Mouse (Mus musculus) forebrain, postnatal 0 days (tissue): ENCODE measurements around the gene Tnfrsf19. TPM values are rescaled to one million over a fixed set of nuclear protein-coding genes. Genes with fewer than 3 reads are reported as not detected.

Source experiments
- ATAC-seq: fragments of 200-750 bp; cut with Nextera tagmentation; 2 replicates; pipeline ENCODE4 v1.8.0; 2017; ENCODE audit warnings: mild to moderate bottlenecking, moderate library complexity
- DNase-seq: peaks from one replicate; pipeline ENCODE4 v3.0.0-alpha.2; 2015
- H3K27ac ChIP-seq: fragments of 300-500 bp; sonication (generic); 2 replicates; pipeline ENCODE4 v1.5.1; 2014; ENCODE audit warnings: low read depth, mild to moderate bottlenecking, antibody characterized with exemption, low read length, moderate library complexity, mixed read lengths
- H3K27me3 ChIP-seq: fragments of 300-500 bp; sonication (generic); 2 replicates; pipeline ENCODE4 v1.6.1; 2014; ENCODE audit warnings: mild to moderate bottlenecking, low read length, mixed read lengths; ENCODE audit not compliant: insufficient read depth
- H3K36me3 ChIP-seq: fragments of 300-500 bp; sonication (generic); 2 replicates; pipeline ENCODE4 v1.6.1; 2014; ENCODE audit warnings: mild to moderate bottlenecking, moderate library complexity; ENCODE audit not compliant: insufficient read depth
- H3K4me1 ChIP-seq: fragments of 300-500 bp; sonication (generic); 2 replicates; pipeline ENCODE4 v1.6.1; 2014; ENCODE audit warnings: antibody characterized with exemption; ENCODE audit not compliant: insufficient read depth
- H3K4me2 ChIP-seq: fragments of 300-500 bp; sonication (generic); 2 replicates; pipeline ENCODE4 v1.6.1; 2014; ENCODE audit warnings: low read depth, mild to moderate bottlenecking, moderate library complexity
- H3K4me3 ChIP-seq: fragments of 300-500 bp; sonication (generic); 2 replicates; pipeline ENCODE4 v1.5.1; 2014; ENCODE audit warnings: low read depth, low read length, mixed read lengths
- H3K9ac ChIP-seq: fragments of 300-500 bp; sonication (generic); 2 replicates; pipeline ENCODE4 v1.6.1; 2014; ENCODE audit warnings: mild to moderate bottlenecking
- H3K9me3 ChIP-seq: fragments of 300-500 bp; sonication (generic); 2 replicates; pipeline ENCODE4 v1.6.1; 2016; ENCODE audit warnings: low read length
- CTCF ChIP-seq: sonication (generic); IDR thresholded peaks from 2 replicates; pipeline ENCODE4 v1.5.1; 2016; ENCODE audit warnings: antibody characterized with exemption, control low read depth, low read depth
- WGBS: fragments of 180-500 bp; shearing (Covaris S2); extraction: QIAGEN DNeasy Blood & Tissue Kit; methylation state at CpG from one replicate; pipeline ENCODE4 v1.1.7; 2014; 5-methylcytosine and 5-hydroxymethylcytosine counted together
- polyA plus RNA-seq: library from polyadenylated mRNA; unstranded; fragments of >200 nt; fragmentation: Nextera tagmentation; extraction: Ambion mirVana; gene quantifications from 2 replicates; pipeline ENCODE4 v1.2.1, GENCODE M21; 2015
- total RNA-seq: library from RNA; depleted of rRNA; stranded (reverse); fragments of >200 nt; gene quantifications from 2 replicates; pipeline ENCODE4 v1.2.3, GENCODE M21; 2014

Tnfrsf19 gene
- total and polyA plus RNA-seq, 2 experiments from 2014 or later: 56.0 to 59.5 TPM

GRCm38 (mm10) chr14:61003676-61004075 lies 42.6 kb downstream of the Tnfrsf19 start:
- Histone ChIP-seq H3K9ac (no peak overlapping the region), H3K9me3 (no peaks in the 10 kb centered on the region), H3K27ac (no peak overlapping the region), H3K27me3 (no peaks in the 10 kb centered on the region), H3K4me3 (no peak overlapping the region), H3K4me1 (no peaks in the 10 kb centered on the region; the same call in 1 of the 2 replicates), H3K4me2 (no peak overlapping the region), H3K36me3 (no peaks in the 10 kb centered on the region)
- DNase-seq (no peak), ATAC-seq (no peak)
- TF ChIP-seq CTCF: no peak
- 83% methylated on average over 6 of the region's 6 CpGs for WGBS

- WGBS: 80% methylated on average over 5 of the region's 5 CpGs
- ATAC-seq: no peak
These were observed 46.2 kb downstream of the Tnfrsf19 start for GRCm38 (mm10) chr14:61000072-61000471.

DNA sequence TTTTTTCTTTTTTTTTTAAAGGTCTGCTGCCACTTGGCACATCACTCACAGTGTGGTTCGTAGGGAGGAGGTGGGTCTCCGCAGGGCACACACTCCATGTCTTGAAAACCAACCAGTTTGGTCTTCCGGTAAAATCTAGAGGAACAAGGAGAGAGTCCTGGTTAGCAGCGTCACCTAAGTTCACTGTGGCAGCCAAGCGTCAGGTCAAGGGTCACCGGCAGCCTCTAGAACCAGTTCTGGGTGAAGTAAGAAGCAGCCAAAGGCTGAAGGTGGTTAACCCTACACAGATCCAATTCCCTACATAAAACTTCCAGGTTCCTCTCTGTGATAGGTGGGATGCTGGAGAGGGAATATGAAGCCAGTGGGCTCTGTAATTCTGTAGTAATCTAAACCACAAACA lies 49.7 kb downstream of the Tnfrsf19 start:
- H3K4me3 ChIP-seq: no peak overlapping the region
- H3K27me3 ChIP-seq: no peaks in the 10 kb centered on the region
- H3K9ac ChIP-seq: no peak overlapping the region
- no peak for DNase-seq
- no peaks in the 10 kb centered on the region for H3K4me1 ChIP-seq
- TF ChIP-seq CTCF: no peak
- no peak overlapping the region for H3K4me2 ChIP-seq
- H3K9me3 ChIP-seq: no peaks in the 10 kb centered on the region
- no peak for ATAC-seq
- no peaks in the 10 kb centered on the region for H3K36me3 ChIP-seq
- WGBS: 68% methylated on average over 6 of the region's 6 CpGs
- no peak overlapping the region for H3K27ac ChIP-seq

More at GRCm38 (mm10) chr14:61000072-61000471, 46.2 kb downstream of the Tnfrsf19 start:
- H3K9ac ChIP-seq: no peak overlapping the region
- H3K4me3 ChIP-seq: no peak overlapping the region
- H3K36me3 ChIP-seq: no peaks in the 10 kb centered on the region
- H3K27ac ChIP-seq: no peak overlapping the region
- TF ChIP-seq CTCF: no peak
- DNase-seq: no peak
- H3K9me3 ChIP-seq: no peaks in the 10 kb centered on the region
- H3K27me3 ChIP-seq: no peaks in the 10 kb centered on the region
- no peak overlapping the region for H3K4me2 ChIP-seq
- H3K4me1 ChIP-seq: no peaks in the 10 kb centered on the region; the same call in 1 of the 2 replicates

- Histone ChIP-seq H3K27ac (no peak overlapping the region), H3K9me3 (no peaks in the 10 kb centered on the region), H3K4me2 (no peak overlapping the region), H3K36me3 (no peaks in the 10 kb centered on the region), H3K27me3 (no peaks in the 10 kb centered on the region), H3K4me1 (no peaks in the 10 kb centered on the region), H3K4me3 (no peak overlapping the region), H3K9ac (no peak overlapping the region)
- WGBS: 57% methylated on average over 10 of the region's 10 CpGs
- TF ChIP-seq CTCF: no peak
- no peak for ATAC-seq
- no peak for DNase-seq
These were observed 52.8 kb downstream of the Tnfrsf19 start for GRCm38 (mm10) chr14:60993506-60993905.

DNA sequence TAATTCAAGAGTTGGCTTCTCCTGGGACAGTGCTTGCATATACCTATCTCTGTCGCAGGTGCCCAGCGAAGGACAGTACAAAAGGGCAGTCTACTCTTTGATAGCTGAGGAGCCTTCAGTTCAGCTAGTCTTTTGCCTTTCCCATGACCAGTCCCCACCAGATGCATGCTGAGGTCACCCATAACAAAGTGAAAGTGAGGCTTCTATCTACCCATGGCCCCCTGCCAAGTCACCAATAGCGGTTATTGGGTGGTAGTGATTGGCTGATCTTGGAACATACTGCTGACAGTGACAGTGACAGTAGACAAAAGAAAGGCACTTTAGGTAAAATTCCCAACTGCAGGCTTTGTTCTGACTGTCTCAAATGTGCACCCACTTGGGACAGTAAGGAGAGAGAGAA lies 53.2 kb downstream of the Tnfrsf19 start:
- no peak overlapping the region for H3K27ac ChIP-seq
- WGBS: 78% methylated on average over 3 of the region's 3 CpGs
- no peaks in the 10 kb centered on the region for H3K36me3 ChIP-seq
- no peak overlapping the region for H3K4me3 ChIP-seq
- H3K9me3 ChIP-seq: no peaks in the 10 kb centered on the region
- H3K9ac ChIP-seq: no peak overlapping the region
- ATAC-seq (no peak), DNase-seq (no peak)
- no peak overlapping the region for H3K4me2 ChIP-seq
- no peak for TF ChIP-seq CTCF
- H3K27me3 ChIP-seq: no peaks in the 10 kb centered on the region
- 0 out of 2 replicates have a peak, but pooled peaks cover 3% of the 10 kb centered on the region for H3K4me1 ChIP-seq

GRCm38 (mm10) chr14:60992144-60992543 lies 54.1 kb downstream of the Tnfrsf19 start:
- no peaks in the 10 kb centered on the region for H3K36me3 ChIP-seq
- no peaks in the 10 kb centered on the region for H3K9me3 ChIP-seq
- H3K4me3 ChIP-seq: no peak overlapping the region
- H3K4me1 ChIP-seq: 0 out of 2 replicates have a peak, but pooled peaks cover 3% of the 10 kb centered on the region
- 55% methylated on average over 4 of the region's 4 CpGs for WGBS
- DNase-seq: no peak
- H3K4me2 ChIP-seq: no peak overlapping the region
- peak; percentile 47; the same call in 1 of the 2 replicates for ATAC-seq
- no peaks in the 10 kb centered on the region for H3K27me3 ChIP-seq
- H3K27ac ChIP-seq: no peak overlapping the region
- TF ChIP-seq CTCF: no peak
- no peak overlapping the region for H3K9ac ChIP-seq

DNA sequence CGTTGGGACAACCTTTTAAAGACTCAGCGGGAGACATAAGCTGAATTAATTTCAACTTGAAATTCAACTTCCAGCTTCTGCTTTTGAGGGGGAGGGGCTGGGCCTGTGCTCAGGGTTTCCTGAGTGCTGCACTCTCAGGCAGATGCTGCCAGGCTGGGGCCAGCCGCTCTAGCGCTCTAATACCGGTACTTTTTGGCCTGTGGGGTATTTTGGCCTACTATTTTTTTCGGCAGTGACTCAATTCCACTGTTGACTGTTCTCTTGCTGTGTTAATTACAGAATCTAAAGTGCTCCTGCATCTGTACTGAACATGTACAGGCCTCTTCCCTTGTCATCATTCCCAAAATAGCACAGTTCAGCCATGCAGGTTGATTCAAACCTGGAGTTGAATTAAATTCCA lies 58.1 kb downstream of the Tnfrsf19 start:
- Histone ChIP-seq H3K27me3 (no peaks in the 10 kb centered on the region), H3K9me3 (no peaks in the 10 kb centered on the region), H3K9ac (no peak overlapping the region), H3K4me2 (no peak overlapping the region), H3K27ac (no peak overlapping the region), H3K4me1 (0 out of 2 replicates have a peak, but pooled peaks cover 3% of the 10 kb centered on the region), H3K4me3 (no peak overlapping the region), H3K36me3 (no peaks in the 10 kb centered on the region)
- TF ChIP-seq CTCF: no peak
- peak; percentile 14 for DNase-seq
- no peak for ATAC-seq
- 21% methylated on average over 6 of the region's 6 CpGs for WGBS

- WGBS: 27% methylated on average over 5 of the region's 5 CpGs
- no peaks in the 10 kb centered on the region for H3K9me3 ChIP-seq
- H3K4me2 ChIP-seq: no peak overlapping the region
- TF ChIP-seq CTCF: no peak
- 0 out of 2 replicates have a peak, but pooled peaks cover 3% of the 10 kb centered on the region for H3K4me1 ChIP-seq
- no peaks in the 10 kb centered on the region for H3K36me3 ChIP-seq
- DNase-seq (no peak), ATAC-seq (no peak)
- H3K9ac ChIP-seq: no peak overlapping the region
- H3K27me3 ChIP-seq: no peaks in the 10 kb centered on the region
- no peak overlapping the region for H3K27ac ChIP-seq
- H3K4me3 ChIP-seq: no peak overlapping the region
These were observed 59.4 kb downstream of the Tnfrsf19 start for GRCm38 (mm10) chr14:60986926-60987325.
